Mouse (Mus musculus) megakaryocyte progenitor cell, adult 5-6 weeks (primary cell): ENCODE results near the gene Dusp3. TPM values are rescaled to one million over a fixed set of nuclear protein-coding genes. Genes with fewer than 3 reads are reported as not detected.

ENCODE experiments used
- ATAC-seq: replicated peaks from 2 replicates; pipeline ENCODE4 v1.8.0; 2016; ENCODE audit warnings: mild to moderate bottlenecking, moderate TSS enrichment, inconsistent platforms; ENCODE audit not compliant: poor library complexity
- total RNA-seq, 2 experiments: library from RNA; stranded (forward) in 1 of 2; stranded (reverse) in 1 of 2; fragments of 157-497, 149-512 nt in 1 of 2; fragments of 200-1000 nt in 1 of 2; gene quantifications; 2 replicates each; pipeline versions ENCODE4 v1.2.3 to v1.2.4; 2015 to 2017

Gene Dusp3
- total RNA-seq (2015) (3.4 and 4.7 TPM in 2 replicates), total RNA-seq (2017) (1.4 and 4.1 TPM in 2 replicates)

- no peak for ATAC-seq
These were observed at the start of gene Dusp3 for GRCm38 (mm10) chr11:101986913-101987312. TSS of gene Dusp3 (minus strand) at chr11:101987013.

- no peak for ATAC-seq
These were observed 49.5 kb upstream of the Dusp3 start for GRCm38 (mm10) chr11:102036336-102036735.

DNA sequence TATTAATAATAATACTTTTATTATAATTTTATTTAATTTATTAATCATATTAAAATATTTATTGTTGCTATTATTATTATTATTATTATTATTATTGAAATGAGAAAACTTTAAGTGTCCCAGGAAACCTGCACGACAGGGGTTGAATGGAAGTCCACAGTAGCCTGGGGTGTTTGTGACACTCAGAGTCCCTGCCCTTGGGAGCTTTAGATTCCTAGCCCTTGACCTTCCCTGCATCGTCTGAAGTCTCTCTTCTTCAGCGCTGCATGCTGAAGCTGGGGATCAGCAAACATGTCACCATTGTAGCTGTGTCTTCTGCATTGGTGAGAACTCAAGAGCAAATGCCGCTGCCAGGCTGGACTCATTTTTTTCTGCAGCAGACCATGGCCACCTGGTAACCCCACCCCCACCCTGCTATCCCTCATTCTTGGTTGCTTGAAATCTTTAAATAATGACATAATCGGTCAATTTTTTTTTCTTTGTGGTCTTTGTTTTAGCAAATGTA lies 48.7 kb upstream of the Dusp3 start:
- ATAC-seq = no peak

GRCm38 (mm10) chr11:102034887-102035286 lies 48.1 kb upstream of the Dusp3 start:
- ATAC-seq = no peak

DNA sequence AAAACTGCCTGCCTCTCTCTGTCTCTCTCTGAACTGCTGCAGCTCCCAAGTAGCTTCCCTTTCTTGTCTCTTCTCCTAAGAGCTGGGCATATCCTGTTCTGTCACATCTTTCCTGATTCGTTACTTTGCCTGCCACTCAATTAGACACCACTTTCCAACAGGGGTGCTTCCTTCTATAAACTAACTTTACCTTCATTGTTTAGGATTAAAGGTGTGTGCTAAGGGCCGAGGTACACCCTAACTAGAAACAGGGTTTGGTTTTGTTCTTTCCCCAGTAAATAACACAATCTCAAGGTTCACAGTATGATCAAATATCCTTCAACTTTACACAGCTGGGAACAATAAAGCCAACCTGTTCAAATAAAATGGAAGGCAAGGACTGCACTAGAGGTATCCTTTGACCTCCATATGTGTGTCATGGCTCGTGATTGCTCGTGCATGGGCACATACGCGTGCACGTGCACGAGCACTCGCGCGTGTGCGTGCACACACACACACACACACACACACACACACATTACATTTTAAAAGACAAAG lies 46.3 kb upstream of the Dusp3 start:
- ATAC-seq = no peak

- ATAC-seq = no peak
These were observed 44.3 kb upstream of the Dusp3 start for GRCm38 (mm10) chr11:102031149-102031548.

- no peak for ATAC-seq
These were observed 43.2 kb upstream of the Dusp3 start for GRCm38 (mm10) chr11:102029966-102030365.

DNA sequence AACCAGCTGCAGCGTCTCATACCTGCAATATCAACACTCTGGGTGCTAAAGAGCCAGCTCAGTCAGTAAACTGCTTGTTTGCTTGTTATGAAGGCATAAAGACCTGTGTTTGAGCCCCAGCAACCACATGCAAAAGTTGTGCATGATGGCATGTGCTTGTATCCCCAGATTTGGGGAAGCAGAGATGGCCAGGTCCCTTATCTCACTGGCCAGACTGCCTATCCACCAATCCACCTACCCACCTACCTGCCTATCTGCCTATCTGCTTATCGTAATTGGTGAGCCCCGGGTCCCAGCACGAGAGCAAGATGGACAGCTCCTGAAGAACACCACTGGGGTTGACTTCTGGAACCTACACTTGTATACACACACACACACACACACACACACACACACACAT lies 42.5 kb upstream of the Dusp3 start:
- no peak for ATAC-seq

- ATAC-seq = no peak
These were observed 41.4 kb upstream of the Dusp3 start, which contains the start of gene Mpp3 for GRCm38 (mm10) chr11:102028087-102028816. TSS of gene Mpp3 (minus strand) at chr11:102028461.

DNA sequence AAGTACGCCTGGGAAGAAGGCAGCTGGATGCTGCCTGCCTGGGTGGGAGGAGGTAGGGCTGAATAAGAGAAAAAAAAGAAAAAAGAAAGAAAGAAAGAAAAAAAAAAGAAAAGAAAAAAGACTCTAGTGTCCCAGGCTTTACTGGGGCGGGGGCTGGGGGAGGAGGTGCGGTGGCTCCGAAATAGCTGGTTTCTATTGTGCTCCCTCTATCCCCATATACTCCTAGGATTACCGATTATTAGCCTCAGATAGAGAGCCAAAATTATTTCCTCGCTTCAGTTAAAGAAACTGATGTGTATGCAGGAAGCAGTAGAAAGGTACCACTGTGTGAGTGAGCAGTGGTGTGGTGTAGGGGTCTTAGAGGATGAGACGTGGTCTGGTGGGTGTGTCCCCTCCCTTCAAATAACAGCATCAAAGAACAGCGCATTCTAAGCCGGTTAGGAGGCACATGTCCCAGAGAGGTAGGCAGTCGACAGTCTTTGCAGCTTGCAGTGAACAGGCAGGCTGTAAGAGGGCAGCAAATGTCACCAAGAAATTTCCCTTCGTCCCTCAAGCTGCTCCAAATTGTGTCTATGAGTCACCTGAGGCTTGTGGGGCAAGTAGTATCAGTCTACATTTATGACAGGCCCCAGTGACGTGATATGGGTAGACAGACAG lies 40.7 kb upstream of the Dusp3 start:
- ATAC-seq = no peak

DNA sequence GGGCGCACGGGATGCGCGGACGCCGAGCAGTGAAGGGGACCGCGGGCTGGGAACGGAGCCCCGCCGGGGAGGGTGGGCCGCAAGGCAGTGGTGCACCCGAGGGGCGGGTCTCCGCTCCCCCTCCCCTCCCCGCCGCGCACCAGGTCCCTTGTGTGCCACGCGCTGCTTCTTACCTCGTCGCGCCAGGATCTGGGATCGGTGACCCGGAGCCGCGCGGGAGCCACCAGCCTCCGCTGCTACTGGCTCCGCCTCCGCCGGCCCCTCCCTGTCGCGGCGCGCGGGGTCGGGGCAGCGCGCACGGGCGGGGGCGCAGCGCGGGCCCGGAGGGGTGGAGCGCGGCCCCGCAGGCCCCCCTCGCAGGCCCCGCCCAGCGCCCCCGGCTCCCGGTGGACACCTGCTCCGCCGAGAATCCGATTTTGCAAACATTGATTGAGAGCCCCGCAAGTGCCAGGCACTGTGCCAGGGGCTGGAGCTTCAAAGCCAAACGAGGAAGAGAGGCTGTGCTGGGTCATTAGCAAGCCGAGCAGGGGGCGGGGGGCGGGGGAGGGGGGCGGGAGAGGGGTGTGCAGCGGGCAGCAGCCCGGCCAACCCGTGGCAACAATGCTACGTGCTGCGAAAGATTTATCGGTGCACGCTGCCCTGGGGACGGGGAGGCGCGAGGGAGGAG lies 40.0 kb upstream of the Dusp3 start:
- peak; percentile 37; the same call in 1 of the 2 replicates for ATAC-seq

DNA sequence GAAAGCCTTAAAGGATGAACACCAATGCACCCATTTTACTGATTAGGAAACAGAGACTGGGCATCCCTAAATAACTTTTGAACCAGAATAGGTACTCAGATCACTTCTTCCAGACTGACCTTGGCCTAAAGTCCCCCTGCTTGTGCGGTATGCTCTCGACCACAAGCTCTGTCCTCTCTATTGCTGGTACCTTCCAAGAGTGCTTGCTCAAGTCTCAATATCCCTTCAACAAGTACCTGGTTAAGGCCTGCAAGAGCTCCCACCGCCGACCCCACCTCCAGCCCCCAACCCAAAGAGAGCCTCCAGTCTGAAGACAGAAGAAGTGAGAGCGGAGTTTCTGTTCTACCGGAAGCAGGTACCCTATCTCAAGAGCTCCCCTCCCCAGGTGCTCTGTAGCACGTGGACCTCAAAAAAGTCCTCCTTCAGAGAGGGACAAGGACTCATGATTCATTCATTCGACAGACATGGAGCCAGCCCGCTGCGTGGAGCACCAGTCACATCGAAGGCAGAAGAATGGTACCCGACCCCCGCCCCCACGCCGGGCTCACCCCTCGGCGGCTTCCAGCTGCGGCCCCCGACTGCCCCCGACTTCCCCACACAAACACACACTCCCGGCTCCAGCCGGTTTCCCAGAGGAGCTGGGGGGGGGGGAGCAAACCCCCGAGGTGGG lies 39.3 kb upstream of the Dusp3 start:
- ATAC-seq = no peak

DNA sequence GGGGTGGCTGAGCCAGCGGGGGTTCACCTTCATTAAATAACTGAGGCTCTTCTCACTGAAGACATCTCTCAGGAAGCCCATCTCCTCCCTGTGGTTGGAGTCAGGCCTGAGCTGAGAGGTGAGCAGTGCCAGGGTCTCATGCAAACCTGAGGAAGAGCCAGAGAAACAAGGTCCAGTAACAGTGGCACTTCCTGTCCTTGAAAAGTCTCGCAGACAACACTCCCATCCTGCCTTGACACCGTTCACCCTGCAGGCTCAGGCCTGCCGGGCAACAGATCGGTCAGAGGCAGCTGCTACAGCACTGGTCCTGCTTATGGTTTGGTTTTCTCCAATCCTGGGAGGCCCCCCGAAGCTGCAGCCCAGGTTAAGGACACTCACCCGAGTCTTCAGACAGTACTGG lies 38.5 kb upstream of the Dusp3 start:
- no peak for ATAC-seq

DNA sequence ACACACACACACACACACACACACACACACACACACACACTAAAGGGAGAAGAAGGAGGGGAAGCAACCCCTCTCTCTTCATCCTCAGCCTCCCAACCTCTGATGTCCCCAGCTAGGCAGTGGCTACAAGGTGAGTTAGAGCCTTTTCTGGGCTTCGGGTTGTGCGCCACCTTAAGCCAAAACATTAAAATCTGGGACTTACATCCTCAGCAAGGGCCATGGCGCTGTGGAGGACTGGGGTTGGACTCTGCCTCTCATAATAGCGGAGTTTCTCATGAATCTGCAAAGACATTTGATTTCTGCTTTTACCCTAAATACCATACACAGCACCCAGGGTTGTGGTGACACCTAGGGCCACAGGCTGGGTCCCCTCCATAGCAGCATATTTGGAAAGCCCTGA lies 38.1 kb upstream of the Dusp3 start:
- ATAC-seq = no peak

GRCm38 (mm10) chr11:102024084-102024758 lies 37.4 kb upstream of the Dusp3 start:
- no peak for ATAC-seq

GRCm38 (mm10) chr11:102023406-102023805 lies 36.6 kb upstream of the Dusp3 start:
- ATAC-seq = no peak

DNA sequence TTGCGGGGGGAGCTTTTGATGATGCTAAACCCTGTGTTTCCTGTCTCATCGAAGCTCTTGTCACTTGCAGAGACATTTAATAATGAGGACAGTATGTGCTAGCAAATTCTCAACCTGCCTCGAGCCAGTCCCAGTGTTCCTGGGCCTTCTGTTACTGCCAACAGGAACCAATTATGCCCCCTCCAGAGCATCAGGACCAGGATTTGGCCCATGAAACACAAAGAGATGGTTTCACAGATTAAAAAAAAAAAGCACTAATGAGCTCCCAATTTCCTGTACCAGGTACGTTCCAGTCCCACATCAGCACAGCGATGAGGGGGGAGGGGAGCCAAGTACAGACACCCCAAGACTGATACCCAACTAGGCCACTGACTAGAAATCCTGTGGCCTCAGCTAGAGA lies 34.4 kb upstream of the Dusp3 start:
- no peak for ATAC-seq

DNA sequence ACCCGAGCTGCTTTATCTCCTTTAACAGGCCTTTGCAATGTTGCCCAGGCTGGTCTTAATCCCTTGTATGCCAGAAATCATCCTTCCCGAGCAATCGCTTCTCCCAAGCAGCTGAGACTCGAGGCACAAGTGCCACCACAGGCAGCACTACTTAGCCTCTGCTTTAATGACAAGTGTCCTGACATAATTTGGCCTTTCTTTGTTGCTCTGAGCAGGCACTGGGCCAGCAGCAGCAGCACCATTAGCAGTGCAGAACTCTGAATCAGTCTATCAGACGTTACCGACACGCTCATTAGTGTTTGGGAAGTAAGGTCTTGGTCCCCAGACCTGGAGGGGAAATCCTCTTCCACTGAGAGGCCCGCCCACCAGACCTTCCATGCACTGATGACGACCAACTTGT lies 32.9 kb upstream of the Dusp3 start:
- no peak for ATAC-seq

DNA sequence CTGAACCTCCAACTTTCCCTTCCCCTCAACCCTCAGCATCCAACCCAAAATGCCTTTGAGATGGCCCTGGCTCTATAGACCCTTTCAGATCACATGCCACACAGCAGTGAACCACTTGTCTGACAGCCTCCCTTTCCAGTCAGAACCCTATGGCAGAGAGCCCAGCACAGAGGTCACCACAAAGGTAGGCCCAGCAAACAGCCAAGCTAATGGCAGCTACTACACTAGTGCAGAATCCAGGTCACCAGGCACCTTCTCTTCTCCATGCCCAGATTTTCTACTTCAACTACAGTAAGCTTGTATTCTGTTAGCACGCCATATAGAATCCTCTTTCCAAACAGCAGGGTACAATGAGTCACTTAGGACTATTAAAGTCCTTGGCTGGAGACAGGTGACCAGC lies 29.3 kb upstream of the Dusp3 start:
- ATAC-seq = no peak

DNA sequence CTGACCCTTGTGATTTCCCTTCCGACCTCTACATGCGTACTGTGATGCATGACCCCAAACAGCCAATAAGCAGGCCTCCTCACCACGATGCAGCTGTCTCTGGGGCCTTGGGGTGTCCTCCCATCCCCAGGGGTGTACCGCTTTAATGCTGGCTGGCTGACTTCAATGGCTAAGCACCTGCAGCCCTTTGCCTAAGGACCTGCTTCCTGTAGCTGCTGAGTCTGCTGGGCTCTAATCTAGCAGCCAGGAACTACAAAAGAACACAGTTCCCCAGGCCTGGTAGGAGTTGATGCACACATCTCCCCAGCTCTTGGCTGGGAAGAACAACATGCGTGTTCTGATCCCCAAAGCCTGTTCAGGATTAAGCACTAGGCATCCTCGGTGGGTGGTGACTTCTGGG lies 28.7 kb upstream of the Dusp3 start:
- no peak for ATAC-seq
